Comparison of ENCODE assay signal across 9 mouse cellular contexts in the genomic region with DNA sequence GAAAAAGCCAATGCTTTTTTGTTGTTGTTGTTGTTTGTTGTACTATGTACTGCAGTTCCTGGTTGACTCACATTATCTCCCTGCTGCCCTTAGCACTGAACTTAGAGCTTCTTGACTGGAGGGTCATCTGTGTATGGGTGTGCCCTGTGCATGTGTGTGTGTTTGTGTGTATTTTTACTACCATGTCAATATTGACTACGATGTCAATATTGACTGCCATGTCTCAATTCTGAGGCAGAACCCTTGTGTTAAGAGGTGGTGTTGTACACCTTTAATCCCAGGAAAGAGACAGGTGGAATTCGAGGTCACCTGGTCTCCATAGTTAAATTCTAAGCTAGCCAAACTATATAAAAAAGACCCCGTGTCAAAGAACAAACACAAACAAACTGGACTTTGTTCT. TPM values are rescaled to one million over a fixed set of nuclear protein-coding genes. Genes with fewer than 3 reads are reported as not detected.
DNase-seq lines count a peak whose midpoint lies in the region; ATAC-seq lines count a peak whose summit lies in the region.
"Had no signal": no experiment of that assay in that cellular context is flagged by ENCODE, and none has a peak within 500 bp of the region (broad histone marks: within the 10 kb centered on the region; RNA-seq: fewer than 3 reads in every experiment).

No protein-coding gene starts in this region.

- H3K36me3 ChIP-seq in heart, embryonic 16.5 days (ENCODE audit: control insufficient read depth, insufficient read depth), result no peaks in the 10 kb centered on the region; the same call in 1 of the 2 replicates
- H3K36me3 ChIP-seq in embryonic facial prominence, embryonic 10.5 days (replicated peaks), result no peaks in the 10 kb centered on the region
- H3K36me3 ChIP-seq in hindbrain, embryonic 10.5 days, result peaks cover 5% of the 10 kb centered on the region; the same call in 1 of the 2 replicates
- no peaks in the 10 kb centered on the region for H3K36me3 ChIP-seq in midbrain, embryonic 11.5 days (ENCODE audit: control insufficient read depth, insufficient read depth, low read length)

- WGBS in heart, embryonic 16.5 days, result 65% methylated on average over 3 of the region's 3 CpGs
- 73% methylated on average over 3 of the region's 3 CpGs for WGBS in embryonic facial prominence, embryonic 10.5 days
- 66% methylated on average over 3 of the region's 3 CpGs for WGBS in hindbrain, embryonic 10.5 days
- 59% methylated on average over 3 of the region's 3 CpGs for WGBS in midbrain, embryonic 11.5 days

- H3K4me3 ChIP-seq in heart, embryonic 16.5 days (ENCODE audit: low read length), result 0 out of 2 replicates have a peak overlapping the region, but pooled peaks have one; percentile 6
- no peak overlapping the region for H3K4me3 ChIP-seq in embryonic facial prominence, embryonic 10.5 days
- H3K4me3 ChIP-seq in hindbrain, embryonic 10.5 days, result peak overlapping the region; percentile 87
- H3K4me3 ChIP-seq in midbrain, embryonic 11.5 days (ENCODE audit: low read depth, low read length), result no peak overlapping the region

- ATAC-seq in heart, embryonic 16.5 days (replicated peaks; ENCODE audit: extremely low read depth, insufficient read depth, low FRiP score), result no peak
- ATAC-seq in midbrain, embryonic 11.5 days (ENCODE audit: low FRiP score), result no peak
- no peak for ATAC-seq in CD4-positive, CD25-positive, alpha-beta regulatory T cell, adult 4 months

- H3K27me3 ChIP-seq in heart, embryonic 16.5 days (ENCODE audit: control insufficient read depth, insufficient read depth, low read length), result no peaks in the 10 kb centered on the region
- no peaks in the 10 kb centered on the region for H3K27me3 ChIP-seq in embryonic facial prominence, embryonic 10.5 days (replicated peaks; ENCODE audit: low read depth, poor library complexity, severe bottlenecking)
- H3K27me3 ChIP-seq in hindbrain, embryonic 10.5 days (ENCODE audit: insufficient read depth, poor library complexity, severe bottlenecking), result no peaks in the 10 kb centered on the region
- H3K27me3 ChIP-seq in midbrain, embryonic 11.5 days (ENCODE audit: control insufficient read depth, insufficient read depth, low read length), result no peaks in the 10 kb centered on the region

- peak overlapping the region; percentile 37; the same call in 1 of the 2 replicates for H3K4me2 ChIP-seq in heart, embryonic 16.5 days (ENCODE audit: low read depth, low read length)
- H3K4me2 ChIP-seq in midbrain, embryonic 11.5 days, result peak overlapping the region; percentile 16; the same call in 1 of the 2 replicates

- peak overlapping the region; percentile 47 for H3K9ac ChIP-seq in heart, embryonic 16.5 days (ENCODE audit: low read length)
- H3K9ac ChIP-seq in midbrain, embryonic 11.5 days (ENCODE audit: low read length), result no peak overlapping the region

- no peaks in the 10 kb centered on the region for H3K9me3 ChIP-seq in heart, embryonic 16.5 days (replicated peaks; ENCODE audit: control insufficient read depth, low read length)
- no peaks in the 10 kb centered on the region for H3K9me3 ChIP-seq in embryonic facial prominence, embryonic 10.5 days
- no peaks in the 10 kb centered on the region for H3K9me3 ChIP-seq in hindbrain, embryonic 10.5 days
- no peaks in the 10 kb centered on the region for H3K9me3 ChIP-seq in midbrain, embryonic 11.5 days (ENCODE audit: control insufficient read depth, low read length)

- intact Hi-C loops in heart, postnatal 25 days (cut with DNase I), result no loop called here

- peak overlapping the region; percentile 76 for H3K27ac ChIP-seq in heart, embryonic 16.5 days (ENCODE audit: low read length)
- H3K27ac ChIP-seq in embryonic facial prominence, embryonic 10.5 days (replicated peaks), result peak overlapping the region; percentile 87; the same call in 1 of the 2 replicates
- peak overlapping the region; percentile 97 for H3K27ac ChIP-seq in hindbrain, embryonic 10.5 days
- peak overlapping the region; percentile 99 for H3K27ac ChIP-seq in midbrain, embryonic 11.5 days (ENCODE audit: low read depth, low read length)

- H3K4me1 ChIP-seq in heart, embryonic 16.5 days (ENCODE audit: control insufficient read depth, insufficient read depth, low read length), result peaks cover 52% of the 10 kb centered on the region
- peaks cover 86% of the 10 kb centered on the region for H3K4me1 ChIP-seq in embryonic facial prominence, embryonic 10.5 days
- H3K4me1 ChIP-seq in hindbrain, embryonic 10.5 days (replicated peaks), result peaks cover 93% of the 10 kb centered on the region
- H3K4me1 ChIP-seq in midbrain, embryonic 11.5 days (ENCODE audit: control insufficient read depth, insufficient read depth, low read length), result peaks cover 69% of the 10 kb centered on the region

- no peak for DNase-seq in heart, postnatal 25 days (ENCODE audit: low spot score)
- no peak for DNase-seq in embryonic facial prominence, embryonic 10.5 days (ENCODE audit: low spot score)
- DNase-seq in hindbrain, embryonic 10.5 days (ENCODE audit: low spot score), result no peak
- DNase-seq in midbrain, embryonic 11.5 days (ENCODE audit: low spot score, missing footprints), result no peak
- DNase-seq in lung, adult 18-20 months, result no peak
- DNase-seq in layer of hippocampus, adult 18-20 months (ENCODE audit: low spot score in 2 of 2), result no peak
- DNase-seq: gastrocnemius, postnatal 25 days had no signal

RNA-seq across cellular contexts. Expression of gene Cemip2, which starts 5.6 kb away (rescaled TPM):
- 36.4 and 40.1 TPM in 2 replicates for polyA plus RNA-seq in heart, embryonic 16.5 days (2015; fragmentation: Nextera tagmentation; extraction: Ambion mirVana)
- total RNA-seq in heart, postnatal 25 days (2021), result 10 to 100 TPM; 13.7 to 14.1 TPM
- polyA plus RNA-seq in embryonic facial prominence, embryonic 10.5 days (2016; fragmentation: Nextera tagmentation; extraction: Ambion mirVana), result 61.4 and 71.0 TPM in 2 replicates
- polyA plus RNA-seq in hindbrain, embryonic 10.5 days (2016; fragmentation: Nextera tagmentation; extraction: Ambion mirVana), result 86.4 and 93.6 TPM in 2 replicates
- 83.7 and 86.7 TPM in 2 replicates for polyA plus RNA-seq in midbrain, embryonic 11.5 days (2014; fragmentation: Nextera tagmentation; extraction: Ambion mirVana)
- polyA plus RNA-seq in CD4-positive, CD25-positive, alpha-beta regulatory T cell, adult 4 months (2017; shearing (Covaris generic)), result 1 to 10 TPM; 4.5 to 5.4 TPM
- 10 to 100 TPM; 10.3 to 11.0 TPM for total RNA-seq in layer of hippocampus, adult 18-20 months (2021)

Comparison
In these comparisons a context has a peak if more than half of its experiments do, and no peak if none do; other contexts are left out.
1. H3K4me3 ChIP-seq: peak in heart, embryonic 16.5 days (single experiment) and hindbrain, embryonic 10.5 days (single experiment); none in embryonic facial prominence, embryonic 10.5 days (single experiment) and midbrain, embryonic 11.5 days (single experiment).
2. Peak in every context shown above with its lines, with median percentiles within 50 percentile points of each other: H3K27ac ChIP-seq.